Mouse (Mus musculus) adrenal gland, postnatal 10 days (tissue): ENCODE measurements at regions not wholly inside any gene's neighbourhood (a gene's known extent, or its start where the extent isn't known, plus 50 kb on each side); places are given as distances from the start of the nearest gene placed in this dataset.
A peak's percentile ranks its signal among the peaks of the same experiment; 100 is the strongest.

Experiments
- DNase-seq: peaks from one replicate; pipeline ENCODE4 v3.0.0; 2021; ENCODE audit warnings: mixed read lengths

- peak; percentile 31 for DNase-seq
Observed at GRCm38 (mm10) chr1:73341911-73342310, 326.2 kb upstream of the Tnp1 start.

GRCm38 (mm10) chr1:73337401-73337800 is 321.7 kb upstream of the Tnp1 start:
- no peak for DNase-seq

GRCm38 (mm10) chr1:73309556-73309955 is 293.8 kb upstream of the Tnp1 start:
- no peak for DNase-seq

GRCm38 (mm10) chr1:73308420-73308819 is 292.7 kb upstream of the Tnp1 start:
- no peak for DNase-seq

- DNase-seq = no peak
Observed at GRCm38 (mm10) chr1:73307194-73307593, 291.5 kb upstream of the Tnp1 start.

- DNase-seq = no peak
Observed at GRCm38 (mm10) chr1:73299978-73300688, 284.4 kb upstream of the Tnp1 start.

GRCm38 (mm10) chr1:73285342-73285741 is 269.6 kb upstream of the Tnp1 start:
- DNase-seq = no peak

- peak; percentile 46 for DNase-seq
Observed at GRCm38 (mm10) chr1:73274480-73274879, 258.8 kb upstream of the Tnp1 start.

- no peak for DNase-seq
Observed at GRCm38 (mm10) chr1:73270787-73271391, 255.2 kb upstream of the Tnp1 start.

- DNase-seq = no peak
Observed at GRCm38 (mm10) chr1:73269051-73269755, 253.5 kb upstream of the Tnp1 start.

- no peak for DNase-seq
Observed at GRCm38 (mm10) chr1:73265009-73265408, 249.3 kb upstream of the Tnp1 start.

GRCm38 (mm10) chr1:73264245-73264644 is 248.5 kb upstream of the Tnp1 start:
- no peak for DNase-seq

GRCm38 (mm10) chr1:73259525-73260098 is 243.9 kb upstream of the Tnp1 start:
- DNase-seq = no peak

GRCm38 (mm10) chr1:73257263-73257662 is 241.6 kb upstream of the Tnp1 start:
- DNase-seq = no peak

GRCm38 (mm10) chr1:73251911-73252356 is 236.2 kb upstream of the Tnp1 start:
- no peak for DNase-seq

GRCm38 (mm10) chr1:73244016-73244415 is 228.3 kb upstream of the Tnp1 start:
- no peak for DNase-seq

GRCm38 (mm10) chr1:73242290-73242689 is 226.6 kb upstream of the Tnp1 start:
- no peak for DNase-seq

- DNase-seq = no peak
Observed at GRCm38 (mm10) chr1:73236867-73237266, 221.2 kb upstream of the Tnp1 start.

GRCm38 (mm10) chr1:73233636-73234035 is 217.9 kb upstream of the Tnp1 start:
- DNase-seq = no peak

GRCm38 (mm10) chr1:73233041-73233440 is 217.3 kb upstream of the Tnp1 start:
- no peak for DNase-seq

- no peak for DNase-seq
Observed at GRCm38 (mm10) chr1:73230611-73231010, 214.9 kb upstream of the Tnp1 start.

GRCm38 (mm10) chr1:73227246-73227645 is 211.5 kb upstream of the Tnp1 start:
- no peak for DNase-seq

GRCm38 (mm10) chr1:73221863-73222262 is 206.2 kb upstream of the Tnp1 start:
- DNase-seq = peak; percentile 16
